Mouse (Mus musculus) kidney, adult 11 months (tissue): ENCODE measurements around the gene Thap8.

ENCODE experiments used
- DNase-seq: peaks from one replicate; pipeline ENCODE4 v3.0.0; 2022

The Thap8 gene

GRCm38 (mm10) chr7:30318142-30318541 is 38.2 kb downstream of the Thap8 start:
- peak; percentile 73 for DNase-seq

- DNase-seq: no peak
Observed at GRCm38 (mm10) chr7:30320946-30321345, 41.1 kb downstream of the Thap8 start.

- peak; percentile 92 for DNase-seq
Observed at GRCm38 (mm10) chr7:30321539-30322284, 41.8 kb downstream of the Thap8 start, which contains the start of gene E130208F15Rik. E130208F15Rik (plus strand) TSS chr7:30321740.

- peak; percentile 98 for DNase-seq
Observed at GRCm38 (mm10) chr7:30322285-30322667, 42.4 kb downstream of the Thap8 start.

GRCm38 (mm10) chr7:30322865-30323264 is 43.0 kb downstream of the Thap8 start:
- no peak for DNase-seq

- DNase-seq: no peak
Observed at GRCm38 (mm10) chr7:30323795-30324194, 43.9 kb downstream of the Thap8 start, which contains the start of gene Sdhaf1. Sdhaf1 (minus strand) TSS chr7:30323895.

- DNase-seq: no peak
Observed at GRCm38 (mm10) chr7:30324300-30324944, 44.5 kb downstream of the Thap8 start.

- no peak for DNase-seq
Observed at GRCm38 (mm10) chr7:30325364-30325763, 45.5 kb downstream of the Thap8 start.

GRCm38 (mm10) chr7:30326427-30326826 is 46.5 kb downstream of the Thap8 start:
- DNase-seq: no peak

GRCm38 (mm10) chr7:30327140-30327539 is 47.2 kb downstream of the Thap8 start:
- DNase-seq: peak; percentile 65

- no peak for DNase-seq
Observed at GRCm38 (mm10) chr7:30328379-30328778, 48.5 kb downstream of the Thap8 start.

GRCm38 (mm10) chr7:30331887-30332286 is 52.0 kb downstream of the Thap8 start:
- DNase-seq: peak; percentile 74

GRCm38 (mm10) chr7:30332622-30333259 is 52.8 kb downstream of the Thap8 start:
- DNase-seq: no peak

GRCm38 (mm10) chr7:30333436-30333835 is 53.5 kb downstream of the Thap8 start:
- peak; percentile 86 for DNase-seq

- no peak for DNase-seq
Observed at GRCm38 (mm10) chr7:30334563-30334962, 54.7 kb downstream of the Thap8 start.

- no peak for DNase-seq
Observed at GRCm38 (mm10) chr7:30335688-30336087, 55.8 kb downstream of the Thap8 start.

GRCm38 (mm10) chr7:30336384-30336783 is 56.5 kb downstream of the Thap8 start:
- DNase-seq: peak; percentile 54

- DNase-seq: no peak
Observed at GRCm38 (mm10) chr7:30339432-30340109, 59.7 kb downstream of the Thap8 start.
